Mouse (Mus musculus) left cerebral cortex, postnatal 36 days (tissue): ENCODE results near the gene Shisa5. TPM values are rescaled to one million over a fixed set of nuclear protein-coding genes. Genes with fewer than 3 reads are reported as not detected.

Experiments used
- DNase-seq, 2 experiments: peaks; one replicate each; pipeline ENCODE4 v3.0.0; 2021 to 2022; ENCODE audit warnings: low spot score in 2 of 2, mixed read lengths in 1 of 2
- intact Hi-C: fragments of 180-260 bp; cut with DNase I; formaldehyde crosslinking; loops from one replicate; pipeline ENCODE4 v1.15.1; 2025
- total RNA-seq, 2 experiments: library from RNA; stranded (reverse); gene quantifications; 2 replicates each; pipeline ENCODE4 v1.2.3; 2021

Gene Shisa5
- total RNA-seq, result 10 to 100 TPM; 63.9 to 74.8 TPM

DNA sequence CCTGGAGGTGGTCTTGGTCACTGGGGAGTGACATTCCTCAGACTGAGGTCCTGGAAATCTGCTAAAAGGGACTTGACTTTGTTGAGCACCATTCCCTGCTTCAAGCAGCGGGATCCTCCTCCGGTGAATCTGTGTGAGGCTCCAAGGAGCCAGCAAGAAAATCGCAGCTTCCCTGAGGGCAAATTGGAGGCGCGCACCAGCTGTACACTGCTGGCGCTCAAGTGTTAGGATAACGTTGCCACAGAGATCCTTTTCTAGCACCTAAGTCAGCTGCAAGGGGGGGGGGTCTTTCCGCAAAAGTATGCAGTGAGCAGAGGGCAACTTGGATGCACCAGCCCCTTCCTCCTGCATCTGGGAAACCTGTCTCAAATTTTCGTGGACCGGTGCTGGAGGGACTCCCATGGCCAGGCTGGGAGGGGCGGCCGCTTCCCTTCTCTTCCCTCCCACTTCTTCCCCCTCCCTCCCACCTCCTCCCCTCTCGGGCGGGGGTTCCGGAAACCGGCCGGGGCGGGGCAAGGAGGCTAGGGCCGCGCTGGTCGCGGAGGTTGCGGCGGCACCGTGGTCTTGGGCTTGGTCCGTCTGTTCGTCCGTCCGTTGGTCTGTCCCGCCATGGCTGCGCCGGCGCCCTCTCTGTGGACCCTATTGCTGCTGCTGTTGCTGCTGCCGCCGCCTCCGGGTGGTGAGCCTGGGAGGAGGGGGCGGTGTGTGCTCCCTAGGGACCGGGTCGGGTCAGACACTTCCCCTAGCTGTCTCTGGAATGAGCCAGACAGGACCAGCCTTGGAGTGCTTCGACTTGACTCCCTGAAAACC, at the start of gene Shisa5:
Shisa5 (plus strand) TSS at position 480 of the 810 bp plus-strand sequence.
- DNase-seq, result peak in 1 of 2 experiments; percentile 29
- intact Hi-C loops, result no loop called here

- intact Hi-C loops, result no loop called here
- DNase-seq, result peak in 1 of 2 experiments; percentile 15
Observed at GRCm38 (mm10) chr9:108989802-108990461, 48.4 kb upstream of the Shisa5 start.

DNA sequence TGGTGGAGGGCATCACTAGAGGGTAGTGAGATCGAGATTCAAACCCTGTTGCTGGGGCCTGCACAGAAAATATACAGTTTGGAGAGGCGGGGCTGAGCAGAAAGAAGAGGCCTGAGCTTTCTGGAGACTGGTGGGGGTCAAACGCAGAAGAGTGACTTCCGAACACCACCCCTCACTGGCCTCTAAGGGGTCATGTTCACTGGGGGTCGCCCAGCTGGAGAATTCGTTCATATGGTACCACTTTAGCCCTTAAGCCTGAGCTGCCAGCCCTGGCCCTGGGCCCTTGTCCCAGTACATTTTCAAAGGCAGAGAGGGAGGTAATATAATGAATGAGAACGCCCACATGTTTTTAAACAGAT, 47.9 kb upstream of the Shisa5 start:
- intact Hi-C loops, result no loop called here
- no peak for DNase-seq

- DNase-seq, result peak; percentile 88 to 91
- intact Hi-C loops, result no loop called here
Observed at GRCm38 (mm10) chr9:108991428-108992084, 46.8 kb upstream of the Shisa5 start, which contains the start of gene Pfkfb4. Gene Pfkfb4, plus strand, starts transcription at chr9:108991778.

DNA sequence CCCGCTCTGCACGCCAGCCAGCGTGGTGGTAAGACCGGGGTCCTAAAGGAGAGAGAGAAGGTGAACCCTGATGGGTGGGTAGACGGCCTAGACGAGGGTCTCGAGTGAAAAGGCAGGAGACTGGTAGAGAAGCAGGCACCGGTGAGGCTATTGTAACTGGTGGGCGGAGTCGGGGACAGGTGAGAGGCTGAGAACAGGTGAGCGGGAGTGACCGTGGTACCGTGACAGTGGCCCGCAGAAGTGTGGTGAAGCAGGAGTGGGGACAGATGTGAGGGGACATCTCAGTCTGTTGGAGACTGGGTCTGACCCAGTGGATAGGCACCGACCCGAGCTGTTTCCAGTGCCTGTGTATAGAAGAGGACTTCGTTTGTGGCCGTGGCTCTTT, 46.3 kb upstream of the Shisa5 start:
- no peak for DNase-seq
- intact Hi-C loops, result no loop called here

- intact Hi-C loops, result no loop called here
- no peak for DNase-seq
Observed at GRCm38 (mm10) chr9:108992620-108993361, 45.6 kb upstream of the Shisa5 start.

DNA sequence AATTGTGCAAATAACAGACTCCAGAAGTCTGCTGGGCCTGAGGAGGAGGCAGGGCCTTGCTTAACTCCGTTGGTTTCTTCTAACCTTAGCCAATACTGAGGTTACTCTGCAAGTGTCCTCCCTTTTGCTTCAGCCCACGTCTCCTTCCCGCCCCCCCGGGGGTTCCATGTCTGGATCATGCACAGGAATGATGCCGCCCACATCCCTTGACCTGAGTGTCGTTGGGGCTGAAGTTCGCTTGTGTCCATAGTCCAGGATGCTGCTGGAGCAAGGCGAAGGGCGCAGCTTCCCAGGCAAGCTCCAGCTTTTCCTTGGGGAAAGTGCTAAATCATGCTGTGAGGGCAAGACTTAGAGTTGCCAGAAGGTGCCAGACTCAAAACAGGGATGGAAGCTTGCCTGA, 42.0 kb upstream of the Shisa5 start:
- intact Hi-C loops, result no loop called here
- DNase-seq, result no peak

DNA sequence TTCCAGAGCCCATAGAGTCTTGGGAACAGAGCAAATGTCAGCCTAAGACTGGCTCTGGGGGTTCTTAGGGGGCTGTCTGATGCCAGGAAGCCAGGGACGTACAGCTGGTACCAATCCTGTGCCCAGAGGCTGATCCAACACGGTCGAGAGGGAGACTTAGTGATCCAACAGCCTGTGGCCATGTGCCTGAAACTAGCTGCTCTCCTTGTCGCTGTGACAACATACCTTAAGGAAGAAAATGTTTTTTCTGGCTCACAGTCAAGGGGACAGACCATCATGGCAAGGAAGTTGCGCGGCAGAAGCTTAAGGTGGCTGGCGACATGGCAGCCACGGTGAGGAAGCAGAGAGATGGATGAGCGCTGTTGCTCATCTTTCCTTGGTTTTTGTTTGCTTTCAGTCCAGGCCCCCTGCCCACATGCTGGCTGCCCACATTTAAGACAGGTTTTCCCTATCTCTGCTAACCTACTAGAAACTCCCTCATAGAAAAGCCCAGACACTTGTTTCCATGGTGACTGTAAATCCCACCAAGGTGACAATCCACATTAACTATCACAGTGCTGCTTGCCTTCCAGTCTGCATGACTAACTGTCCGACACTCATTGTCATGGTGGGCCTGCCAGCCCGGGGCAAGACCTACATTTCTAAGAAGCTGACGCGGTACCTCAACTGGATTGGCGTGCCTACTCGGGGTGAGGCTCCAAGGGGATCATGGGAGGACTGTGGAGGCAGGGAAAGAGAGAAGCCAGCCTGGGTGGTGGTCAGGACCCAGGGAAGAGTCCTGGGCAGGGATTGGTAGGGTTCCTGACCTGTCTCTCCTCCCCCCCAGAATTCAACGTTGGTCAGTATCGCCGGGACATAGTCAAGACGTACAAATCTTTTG, 39.8 kb upstream of the Shisa5 start:
- intact Hi-C loops, result no loop called here
- no peak for DNase-seq

DNA sequence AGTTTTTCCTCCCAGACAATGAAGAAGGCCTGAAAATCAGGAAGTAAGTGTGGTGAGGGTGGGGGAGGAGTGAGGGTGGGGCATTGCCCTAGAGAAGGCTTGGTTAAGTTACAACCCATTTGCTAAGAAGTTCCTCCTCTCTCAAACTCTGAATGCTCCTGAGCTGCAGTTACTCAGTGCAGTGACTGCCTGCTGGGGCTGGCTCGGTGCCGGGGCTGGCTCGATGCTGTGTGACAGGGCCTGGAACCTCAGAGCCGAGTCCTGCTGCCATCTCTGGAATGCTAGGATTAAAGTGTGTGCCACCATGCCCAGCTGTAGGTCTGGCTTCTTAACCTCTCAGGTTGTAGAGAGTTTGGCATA, 39.2 kb upstream of the Shisa5 start:
- intact Hi-C loops, result no loop called here
- DNase-seq, result no peak

DNA sequence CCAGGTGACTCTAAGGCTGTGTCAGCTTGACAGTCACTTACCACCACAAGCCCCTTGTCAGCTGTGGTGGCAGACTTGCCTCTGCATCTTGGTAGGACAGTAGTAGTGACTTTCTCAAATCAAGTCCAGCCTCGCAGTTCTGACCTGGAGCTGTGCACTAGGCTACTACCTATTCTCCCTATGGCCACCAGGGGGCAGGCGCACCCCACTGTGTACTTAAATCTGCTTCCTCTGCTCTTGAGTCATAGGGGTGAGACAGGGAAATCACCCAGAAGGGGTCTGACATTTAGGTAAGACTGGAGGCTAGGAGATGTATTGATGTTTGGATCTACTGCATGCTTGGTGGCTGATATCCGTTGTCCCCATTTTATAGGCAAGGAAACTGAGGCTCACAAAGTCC, 37.6 kb upstream of the Shisa5 start:
- DNase-seq, result peak; percentile 49 to 69
- intact Hi-C loops, result loop anchor here (2.0 to 10.0 kb wide), 3 partner anchors 122 to 874 kb away; partner anchors contain the start of genes Cdc25a and Nme6

DNA sequence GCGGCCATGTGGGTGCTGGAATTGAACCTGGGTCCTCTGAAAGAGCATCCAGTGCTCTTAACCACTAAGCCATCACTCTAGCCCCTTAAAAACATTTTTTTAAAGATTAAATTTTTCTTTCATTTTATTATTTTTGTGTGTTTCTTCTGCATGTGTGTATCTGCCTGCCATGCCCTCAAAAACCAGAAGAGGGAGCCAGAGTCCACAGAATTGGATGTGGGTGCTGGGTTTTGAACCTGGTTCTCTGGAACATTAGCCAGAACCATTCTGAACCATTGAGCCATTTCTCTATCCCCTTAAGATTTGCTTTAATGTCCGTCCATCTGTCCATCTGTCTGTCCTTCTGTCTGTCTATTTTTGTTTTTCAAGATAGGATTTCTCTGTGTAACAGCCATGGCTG, 35.2 kb upstream of the Shisa5 start:
- intact Hi-C loops, result loop anchor here (1.0 to 10.0 kb wide), 3 partner anchors 56 to 872 kb away; partner anchors contain the start of genes Cdc25a, Nme6 and Trex1
- no peak for DNase-seq

DNA sequence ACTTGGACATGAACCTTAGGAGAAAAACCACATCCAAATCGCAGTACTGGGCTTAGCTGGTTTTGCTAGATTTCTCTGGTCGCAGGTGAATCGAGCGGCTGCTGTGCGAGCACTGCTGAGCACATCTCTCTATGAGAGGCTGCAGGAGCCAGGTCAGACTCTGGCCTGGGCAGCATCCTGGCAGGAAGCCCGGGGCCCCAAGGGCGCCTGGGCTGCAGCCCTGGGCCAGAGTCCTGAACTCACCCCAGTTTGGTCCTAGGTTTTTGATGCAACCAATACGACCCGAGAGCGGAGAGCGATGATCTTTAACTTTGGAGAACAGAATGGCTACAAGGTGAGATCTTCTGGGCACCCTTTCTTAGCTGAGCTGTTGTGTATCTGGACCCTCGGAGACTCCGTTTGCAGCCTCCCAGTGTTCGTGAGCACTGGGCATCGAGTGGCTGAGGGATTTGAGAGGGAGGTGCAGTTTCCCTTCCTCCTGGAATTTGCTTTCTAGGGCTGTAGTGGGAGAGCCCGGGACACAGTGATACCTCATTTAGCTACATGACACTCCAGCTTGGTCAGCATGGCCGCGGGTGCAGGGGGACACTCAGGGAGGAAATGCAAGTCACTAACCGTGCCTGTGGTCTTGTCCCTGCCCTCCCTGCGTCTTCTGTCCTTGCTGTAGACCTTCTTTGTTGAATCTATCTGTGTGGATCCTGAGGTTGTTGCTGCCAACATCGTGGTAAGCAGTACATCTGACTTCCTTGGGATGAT, 31.2 kb upstream of the Shisa5 start:
- intact Hi-C loops, result loop anchor here (10.0 kb wide), 2 partner anchors 828 to 868 kb away; partner anchors contain the start of genes Cdc25a and Nme6
- no peak for DNase-seq

DNA sequence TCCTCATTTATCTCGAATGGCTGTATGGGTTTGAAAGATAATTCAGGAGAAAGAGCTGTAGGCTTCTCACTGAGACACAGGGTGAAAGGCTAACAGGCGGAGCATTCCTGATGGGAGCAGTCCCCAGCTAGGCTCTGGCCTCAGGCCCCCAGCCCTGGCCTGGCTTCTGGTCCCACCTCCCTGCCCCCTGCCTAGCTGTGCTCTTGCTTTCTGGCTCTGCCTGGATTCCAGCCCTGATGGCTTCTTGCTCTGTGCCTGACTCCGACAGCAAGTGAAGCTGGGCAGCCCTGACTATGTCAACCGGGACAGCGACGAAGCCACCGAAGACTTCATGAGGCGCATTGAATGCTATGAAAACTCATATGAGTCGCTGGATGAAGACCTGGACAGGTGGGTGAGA, 30.3 kb upstream of the Shisa5 start:
- no peak for DNase-seq
- intact Hi-C loops, result loop anchor here (10.0 kb wide), 2 partner anchors 827 to 867 kb away; partner anchors contain the start of genes Cdc25a and Nme6

DNA sequence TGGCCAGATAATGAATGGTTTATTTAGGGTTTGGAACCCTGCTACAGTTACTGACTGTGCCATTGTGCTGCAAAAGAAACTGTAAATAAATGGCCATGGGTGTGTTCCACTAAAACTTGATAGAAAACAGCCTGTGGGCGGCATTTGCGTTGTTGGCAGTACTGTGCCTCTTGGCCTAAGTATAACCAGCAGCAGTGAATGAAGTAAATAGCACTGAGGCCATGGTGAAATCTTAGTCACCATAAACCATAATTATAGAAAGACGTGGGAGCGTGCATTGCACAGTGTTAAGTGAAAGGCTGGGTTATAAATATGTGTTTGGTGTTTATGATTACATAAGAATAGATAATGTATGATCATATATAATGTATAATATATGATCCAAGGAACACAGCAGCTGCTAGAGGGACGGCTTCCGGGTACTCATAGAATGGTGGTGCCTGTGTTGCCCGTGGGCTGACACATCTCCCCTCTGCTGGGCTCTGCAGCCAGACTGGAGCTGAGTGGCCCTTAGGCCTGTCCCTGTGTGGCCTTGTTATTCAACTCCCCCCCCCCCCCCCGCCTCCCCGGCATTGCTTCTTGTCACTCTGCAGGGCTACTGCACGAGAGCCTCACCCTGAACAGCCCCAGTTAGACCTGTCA, 29.2 kb upstream of the Shisa5 start:
- intact Hi-C loops, result loop anchor here (10.0 kb wide), 2 partner anchors 826 to 866 kb away; partner anchors contain the start of genes Cdc25a and Nme6
- peak; percentile 47 to 62 for DNase-seq

DNA sequence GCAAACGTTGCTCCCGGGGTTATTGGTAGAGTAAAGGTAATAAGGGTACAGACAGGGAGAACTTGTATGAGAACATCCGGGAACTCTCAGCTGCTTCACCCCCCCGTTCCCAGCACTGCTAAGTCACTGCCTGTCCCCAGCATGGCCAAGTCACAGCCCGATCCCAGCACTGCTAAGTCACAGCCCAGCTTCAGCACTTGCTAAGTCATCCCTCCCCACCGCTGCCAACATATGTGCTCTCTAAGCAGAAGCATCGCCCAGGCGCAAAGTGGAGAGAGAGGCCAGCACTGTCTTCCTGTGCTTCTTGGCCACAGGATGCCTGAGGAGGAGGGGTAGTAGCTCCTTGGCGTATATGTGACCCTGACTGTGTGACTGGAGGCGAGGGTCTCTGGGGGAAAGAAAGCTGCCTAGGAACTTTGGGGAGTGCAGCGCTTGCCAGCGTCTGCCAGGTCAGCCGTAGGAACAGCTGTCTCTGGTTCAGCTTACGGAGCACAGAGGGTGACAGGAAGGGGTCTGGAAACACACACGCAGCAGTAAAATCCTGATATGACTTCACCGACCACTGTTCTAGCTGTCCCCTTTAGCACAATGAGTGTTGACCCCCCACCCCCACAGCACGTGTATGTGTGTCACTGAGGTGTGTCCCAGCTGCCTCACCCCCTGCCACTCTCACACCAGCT, 28.6 kb upstream of the Shisa5 start:
- intact Hi-C loops, result loop anchor here (10.0 kb wide), 2 partner anchors 825 to 865 kb away; partner anchors contain the start of genes Cdc25a and Nme6
- DNase-seq, result peak; percentile 68 to 76

GRCm38 (mm10) chr9:109010316-109010690, 28.1 kb upstream of the Shisa5 start:
- no peak for DNase-seq
- intact Hi-C loops, result no loop called here

- intact Hi-C loops, result no loop called here
- no peak for DNase-seq
Observed at GRCm38 (mm10) chr9:109015397-109015796, 23.0 kb upstream of the Shisa5 start.
